Mouse (Mus musculus): Measurements from ENCODE around the gene Slc22a14.

The Slc22a14 gene

GRCm38 (mm10) chr9:119122596-119123369 lies 242.6 kb downstream of the Slc22a14 start:
- no peak for DNase-seq

- DNase-seq: no peak
Measured at GRCm38 (mm10) chr9:119120168-119120560, 245.2 kb downstream of the Slc22a14 start.

Measured in spleen, adult 18-20 months (tissue).